Comparison of ENCODE assay signal across 18 mouse cellular contexts in genomic region chr13:97634041-97634788, GRCm38 (mm10).
A peak's percentile ranks its signal among the peaks of the same experiment; 100 is the strongest.
DNase-seq lines count a peak whose midpoint lies in the region; ATAC-seq and TF ChIP-seq lines count a peak whose summit lies in the region.
"Had no signal": no experiment of that assay in that cellular context is flagged by ENCODE, and none has a peak within 500 bp of the region (broad histone marks: within the 10 kb centered on the region; RNA-seq: fewer than 3 reads in every experiment).

No protein-coding gene starts in this region.

- WGBS in forebrain, postnatal 0 days: 70% methylated on average over 8 of the region's 8 CpGs

- no peaks in the 10 kb centered on the region for H3K27me3 ChIP-seq in forebrain, postnatal 0 days (ENCODE audit: insufficient read depth, low read length)
- H3K27me3 ChIP-seq: heart, embryonic 12.5 days; Patski had no signal

- no peak overlapping the region for H3K9ac ChIP-seq in forebrain, postnatal 0 days
- H3K9ac ChIP-seq: heart, embryonic 12.5 days had no signal

- H3K36me3 ChIP-seq in forebrain, postnatal 0 days (ENCODE audit: insufficient read depth): no peaks in the 10 kb centered on the region
- H3K36me3 ChIP-seq: heart, embryonic 12.5 days had no signal

- H3K4me2 ChIP-seq in forebrain, postnatal 0 days (ENCODE audit: low read depth): no peak overlapping the region
- H3K4me2 ChIP-seq: heart, embryonic 12.5 days had no signal

- intact Hi-C loops in left cerebral cortex, postnatal 4 days (cut with DNase I): no loop called here

- no peak for TF ChIP-seq POLR2A in cortical plate, adult 2 months (IDR thresholded peaks at IDR 0.05; ENCODE audit: extremely low read depth, insufficient read depth, low read length)

- no peak overlapping the region for H3K4me3 ChIP-seq in cortical plate, adult 2 months (ENCODE audit: insufficient read depth, low read length)
- H3K4me3 ChIP-seq in forebrain, postnatal 0 days (ENCODE audit: low read depth, low read length): no peak overlapping the region
- H3K4me3 ChIP-seq: heart, embryonic 12.5 days had no signal

- peak overlapping the region; percentile 94 for H3K27ac ChIP-seq in cortical plate, adult 2 months (ENCODE audit: insufficient read depth, low read length)
- peak overlapping the region; percentile 59; the same call in 1 of the 2 replicates for H3K27ac ChIP-seq in forebrain, postnatal 0 days (ENCODE audit: low read depth, low read length)
- H3K27ac ChIP-seq: kidney, postnatal 0 days had no signal

- no peaks in the 10 kb centered on the region; the same call in 1 of the 2 replicates for H3K9me3 ChIP-seq in forebrain, postnatal 0 days (ENCODE audit: low read length)

- DNase-seq in left cerebral cortex, adult 18-20 months (ENCODE audit: low spot score in 2 of 2): peak; percentile 61 to 63
- no peak for DNase-seq in left cerebral cortex, postnatal 4 days
- no peak for DNase-seq in forebrain, postnatal 0 days
- DNase-seq in left cerebral cortex, adult 9 months (ENCODE audit: low spot score in 2 of 2): peak; percentile 77 to 82
- no peak for DNase-seq in natural killer cell, adult 2 months (ENCODE audit: low spot score in 2 of 2)
- DNase-seq in kidney, postnatal 36 days: no peak
- DNase-seq: adrenal gland, postnatal 10 days; cerebellum, adult 11 months; embryo, embryonic 11 days; liver; lung, postnatal 14 days; thymus, adult 2 months had no signal

- H3K4me1 ChIP-seq in cortical plate, adult 2 months (ENCODE audit: control insufficient read depth, insufficient read depth, low read length): peaks cover 22% of the 10 kb centered on the region
- peaks cover 18% of the 10 kb centered on the region for H3K4me1 ChIP-seq in forebrain, postnatal 0 days (ENCODE audit: insufficient read depth)

- no peak; the same call in 1 of the 2 replicates for ATAC-seq in forebrain, postnatal 0 days
- ATAC-seq in megakaryocyte, adult 5-6 weeks (ENCODE audit: poor library complexity, severe bottlenecking): no peak
- ATAC-seq: hindbrain, embryonic 16.5 days; Patski had no signal

- TF ChIP-seq CTCF in cortical plate, adult 2 months (IDR thresholded peaks at IDR 0.05; ENCODE audit: extremely low read depth, insufficient read depth, low read length): no peak
- TF ChIP-seq CTCF in forebrain, postnatal 0 days (IDR thresholded peaks at IDR 0.05; ENCODE audit: low read depth): no peak

Comparison
In these comparisons a context has a peak if more than half of its experiments do, and no peak if none do; other contexts are left out.
1. DNase-seq: peak in left cerebral cortex, adult 18-20 months (2 of 2) and left cerebral cortex, adult 9 months (2 of 2); none in left cerebral cortex, postnatal 4 days (single experiment), forebrain, postnatal 0 days (single experiment), natural killer cell, adult 2 months (0 of 2) and kidney, postnatal 36 days (0 of 2).